Mouse (Mus musculus) left cerebral cortex, adult 8-10 months (tissue): ENCODE measurements around the gene Rc3h2. TPM values are rescaled to one million over a fixed set of nuclear protein-coding genes. Genes with fewer than 3 reads are reported as not detected.

Source experiments
- DNase-seq, 2 experiments: peaks; one replicate each; pipeline ENCODE4 v3.0.0; 2022; ENCODE audit warnings: low spot score in 2 of 2
- total RNA-seq, 4 experiments: library from RNA; stranded (reverse); gene quantifications; 2 replicates each; pipeline ENCODE4 v1.2.4; 2022

Gene Rc3h2
- 10 to 100 TPM; 75.6 to 92.0 (median 82.8) TPM for total RNA-seq

- DNase-seq: peak; percentile 86 to 96
Observed at GRCm38 (mm10) chr2:37422306-37423304, at the start of gene Rc3h2. Rc3h2 (minus strand) TSS chr2:37422903.

GRCm38 (mm10) chr2:37466266-37466665 is 43.6 kb upstream of the Rc3h2 start:
- no peak for DNase-seq

GRCm38 (mm10) chr2:37460707-37461106 is 38.0 kb upstream of the Rc3h2 start:
- DNase-seq: no peak

- DNase-seq: peak in 1 of 2 experiments; percentile 21
Observed at GRCm38 (mm10) chr2:37452376-37452760, 29.7 kb upstream of the Rc3h2 start.

GRCm38 (mm10) chr2:37451667-37452375 is 29.1 kb upstream of the Rc3h2 start:
- peak; percentile 72 to 88 for DNase-seq

- peak; percentile 94 to 95 for DNase-seq
Observed at GRCm38 (mm10) chr2:37442611-37443591, 20.2 kb upstream of the Rc3h2 start, which contains the start of the genes Zbtb26, Zbtb6 and Rabgap1. Zbtb26 (minus strand) TSS chr2:37443135. Zbtb6 (minus strand) TSS chr2:37443171. Rabgap1 (plus strand) TSS chr2:37443279.

GRCm38 (mm10) chr2:37431609-37432008 is 8.9 kb upstream of the Rc3h2 start:
- DNase-seq: no peak

- DNase-seq: peak; percentile 44 to 87
Observed at GRCm38 (mm10) chr2:37430593-37431464, 8.1 kb upstream of the Rc3h2 start.

GRCm38 (mm10) chr2:37423671-37424070 is 968 bp upstream of the Rc3h2 start:
- no peak for DNase-seq

GRCm38 (mm10) chr2:37421903-37422302 is 800 bp downstream of the Rc3h2 start:
- DNase-seq: no peak

- no peak for DNase-seq
Observed at GRCm38 (mm10) chr2:37395539-37395938, 27.2 kb downstream of the Rc3h2 start.

GRCm38 (mm10) chr2:37382921-37383320 is 39.8 kb downstream of the Rc3h2 start:
- no peak for DNase-seq

GRCm38 (mm10) chr2:37380189-37380588 is 42.5 kb downstream of the Rc3h2 start:
- no peak for DNase-seq

- no peak for DNase-seq
Observed at GRCm38 (mm10) chr2:37376018-37376417, 46.7 kb downstream of the Rc3h2 start.

- no peak for DNase-seq
Observed at GRCm38 (mm10) chr2:37370651-37371050, 52.1 kb downstream of the Rc3h2 start.

GRCm38 (mm10) chr2:37359908-37360307 is 62.8 kb downstream of the Rc3h2 start:
- DNase-seq: no peak

- DNase-seq: peak; percentile 78 to 91
Observed at GRCm38 (mm10) chr2:37358633-37359540, 63.8 kb downstream of the Rc3h2 start, which contains the start of gene Pdcl. Pdcl (minus strand) TSS chr2:37359332.

- DNase-seq: no peak
Observed at GRCm38 (mm10) chr2:37355571-37355970, 67.1 kb downstream of the Rc3h2 start.

GRCm38 (mm10) chr2:37351671-37352070 is 71.0 kb downstream of the Rc3h2 start:
- peak in 1 of 2 experiments; percentile 64 for DNase-seq
